Mouse (Mus musculus) intestine, embryonic 15.5 days (tissue): Measurements from ENCODE around the gene Wee1. TPM values are rescaled to one million over a fixed set of nuclear protein-coding genes. Genes with fewer than 3 reads are reported as not detected.
"Not testable (repeated sequence)": the region's sequence is repeated elsewhere in the genome, so short reads cannot be mapped to it uniquely, and the experiment has no call there.

Experiments
- ATAC-seq: fragments of 200-750 bp; cut with Nextera tagmentation; 2 replicates; pipeline ENCODE4 v1.8.0; 2017; ENCODE audit warnings: moderate TSS enrichment, moderate library complexity
- H3K27ac ChIP-seq: fragments of 300-500 bp; sonication (generic); 2 replicates; pipeline ENCODE4 v1.5.1; 2015; ENCODE audit warnings: mild to moderate bottlenecking, inconsistent platforms
- H3K27me3 ChIP-seq: fragments of 300-500 bp; sonication (generic); replicated peaks from 2 replicates; pipeline ENCODE4 v1.6.1; 2015; ENCODE audit warnings: inconsistent platforms
- H3K36me3 ChIP-seq: fragments of 300-500 bp; sonication (generic); 2 replicates; pipeline ENCODE4 v1.6.1; 2015; ENCODE audit warnings: inconsistent platforms
- H3K4me1 ChIP-seq: fragments of 300-500 bp; sonication (generic); replicated peaks from 2 replicates; pipeline ENCODE4 v1.6.1; 2015; ENCODE audit warnings: inconsistent platforms
- H3K4me2 ChIP-seq: fragments of 300-500 bp; sonication (generic); replicated peaks from 2 replicates; pipeline ENCODE4 v1.6.1; 2015; ENCODE audit warnings: mild to moderate bottlenecking, inconsistent platforms
- H3K4me3 ChIP-seq: fragments of 300-500 bp; sonication (generic); replicated peaks from 2 replicates; pipeline ENCODE4 v1.5.1; 2015; ENCODE audit warnings: inconsistent platforms
- H3K9ac ChIP-seq: fragments of 300-500 bp; sonication (generic); 2 replicates; pipeline ENCODE4 v1.6.1; 2015; ENCODE audit warnings: inconsistent platforms
- H3K9me3 ChIP-seq: fragments of 300-500 bp; sonication (generic); 2 replicates; pipeline ENCODE4 v1.6.1; 2016; ENCODE audit warnings: inconsistent platforms
- WGBS: fragments of 180-500 bp; shearing (Covaris S2); methylation state at CpG from one replicate; pipeline ENCODE4 v1.1.7; 2015; 5-methylcytosine and 5-hydroxymethylcytosine counted together
- polyA plus RNA-seq: library from polyadenylated mRNA; unstranded; fragments of >200 nt; fragmentation: Nextera tagmentation; extraction: Ambion mirVana; gene quantifications from 2 replicates; pipeline ENCODE4 v1.2.1, GENCODE M21; 2015

The Wee1 gene
- polyA plus RNA-seq, 1 experiment from 2014 or later = 31.1 TPM

GRCm38 (mm10) chr7:110128566-110128965 lies 6.7 kb downstream of the Wee1 start:
- H3K4me1 ChIP-seq = peaks cover 6% of the 10 kb centered on the region; the same call in 1 of the 2 replicates
- H3K9me3 ChIP-seq = no peaks in the 10 kb centered on the region
- no peak overlapping the region for H3K4me2 ChIP-seq
- no peaks in the 10 kb centered on the region for H3K27me3 ChIP-seq
- no peak overlapping the region for H3K4me3 ChIP-seq
- H3K9ac ChIP-seq = no peak overlapping the region
- ATAC-seq = no peak
- H3K36me3 ChIP-seq = peaks cover 11% of the 10 kb centered on the region; the same call in 1 of the 2 replicates
- no peak overlapping the region for H3K27ac ChIP-seq
- WGBS = 79% methylated on average over 2 of the region's 2 CpGs

- 81% methylated on average over 2 of the region's 2 CpGs for WGBS
- H3K9ac ChIP-seq, ATAC-seq, H3K27me3 ChIP-seq, H3K9me3 ChIP-seq, H3K27ac ChIP-seq, H3K4me3 ChIP-seq, H3K4me1 ChIP-seq, H3K4me2 ChIP-seq: not testable (repeated sequence)
- H3K36me3 ChIP-seq = peaks cover 23% of the 10 kb centered on the region
Observed at GRCm38 (mm10) chr7:110132272-110132671, 10.4 kb downstream of the Wee1 start.

- H3K9me3 ChIP-seq = no peaks in the 10 kb centered on the region
- 90% methylated on average over 5 of the region's 5 CpGs for WGBS
- no peaks in the 10 kb centered on the region for H3K4me1 ChIP-seq
- peaks cover 35% of the 10 kb centered on the region for H3K36me3 ChIP-seq
- H3K4me3 ChIP-seq = no peak overlapping the region
- no peak overlapping the region for H3K4me2 ChIP-seq
- H3K27ac ChIP-seq = no peak overlapping the region
- no peak for ATAC-seq
- H3K27me3 ChIP-seq = no peaks in the 10 kb centered on the region
- H3K9ac ChIP-seq = no peak overlapping the region
Observed at GRCm38 (mm10) chr7:110133988-110134387, 12.1 kb downstream of the Wee1 start.

- no peaks in the 10 kb centered on the region for H3K9me3 ChIP-seq
- no peaks in the 10 kb centered on the region for H3K4me1 ChIP-seq
- peaks cover 55% of the 10 kb centered on the region for H3K36me3 ChIP-seq
- no peaks in the 10 kb centered on the region for H3K27me3 ChIP-seq
- no peak overlapping the region for H3K9ac ChIP-seq
- no peak overlapping the region for H3K4me2 ChIP-seq
- H3K4me3 ChIP-seq = no peak overlapping the region
- no peak overlapping the region for H3K27ac ChIP-seq
- 85% methylated on average over 2 of the region's 2 CpGs for WGBS
- ATAC-seq = no peak
Observed at GRCm38 (mm10) chr7:110138538-110138937, 16.7 kb downstream of the Wee1 start.

GRCm38 (mm10) chr7:110143863-110144262 lies 22.0 kb downstream of the Wee1 start:
- Histone ChIP-seq H3K36me3 (peaks cover 32% of the 10 kb centered on the region), H3K9ac (no peak overlapping the region), H3K27me3 (no peaks in the 10 kb centered on the region), H3K9me3 (no peaks in the 10 kb centered on the region), H3K4me2 (no peak overlapping the region), H3K27ac (no peak overlapping the region), H3K4me1 (no peaks in the 10 kb centered on the region), H3K4me3 (no peak overlapping the region)
- ATAC-seq = no peak
- WGBS = 90% methylated on average over 1 of the region's 1 CpGs

GRCm38 (mm10) chr7:110152891-110153290 lies 31.0 kb downstream of the Wee1 start:
- Histone ChIP-seq H3K27me3 (no peaks in the 10 kb centered on the region), H3K4me3 (no peak overlapping the region), H3K27ac (no peak overlapping the region), H3K36me3 (no peaks in the 10 kb centered on the region), H3K4me1 (peaks cover 15% of the 10 kb centered on the region), H3K9me3 (no peaks in the 10 kb centered on the region), H3K9ac (no peak overlapping the region), H3K4me2 (no peak overlapping the region)
- 87% methylated on average over 5 of the region's 5 CpGs for WGBS
- ATAC-seq = no peak

GRCm38 (mm10) chr7:110156712-110157260 lies 34.9 kb downstream of the Wee1 start:
- Histone ChIP-seq H3K9ac (no peak overlapping the region), H3K36me3 (no peaks in the 10 kb centered on the region), H3K27ac (peak overlapping the region; percentile 51; the same call in 1 of the 2 replicates), H3K4me1 (peaks cover 16% of the 10 kb centered on the region), H3K4me3 (no peak overlapping the region), H3K27me3 (no peaks in the 10 kb centered on the region), H3K4me2 (peak overlapping the region; percentile 15), H3K9me3 (no peaks in the 10 kb centered on the region)
- ATAC-seq = peak; percentile 61
- 40% methylated on average over 4 of the region's 4 CpGs for WGBS

- peak; percentile 80 for ATAC-seq
- Histone ChIP-seq H3K36me3 (no peaks in the 10 kb centered on the region), H3K9ac (no peak overlapping the region), H3K4me1 (peaks cover 16% of the 10 kb centered on the region), H3K4me2 (peak overlapping the region; percentile 15), H3K9me3 (no peaks in the 10 kb centered on the region), H3K4me3 (no peak overlapping the region), H3K27me3 (no peaks in the 10 kb centered on the region), H3K27ac (peak overlapping the region; percentile 51)
- WGBS = 30% methylated on average over 7 of the region's 7 CpGs
Observed at GRCm38 (mm10) chr7:110157261-110157910, 35.5 kb downstream of the Wee1 start.

GRCm38 (mm10) chr7:110158073-110158472 lies 36.2 kb downstream of the Wee1 start:
- Histone ChIP-seq H3K4me3 (no peak overlapping the region), H3K4me1 (peaks cover 16% of the 10 kb centered on the region), H3K27me3 (no peaks in the 10 kb centered on the region), H3K4me2 (no peak overlapping the region), H3K9me3 (no peaks in the 10 kb centered on the region), H3K36me3 (no peaks in the 10 kb centered on the region), H3K27ac (peak overlapping the region; percentile 5; the same call in 1 of the 2 replicates), H3K9ac (no peak overlapping the region)
- ATAC-seq = no peak
- 71% methylated on average over 3 of the region's 3 CpGs for whole genome bisulfite sequencing

GRCm38 (mm10) chr7:110160109-110160508 lies 38.3 kb downstream of the Wee1 start:
- H3K9ac ChIP-seq, H3K4me2 ChIP-seq, H3K36me3 ChIP-seq, ATAC-seq, H3K4me3 ChIP-seq, H3K27me3 ChIP-seq, H3K9me3 ChIP-seq, H3K27ac ChIP-seq: not testable (repeated sequence)
- peaks cover 16% of the 10 kb centered on the region for H3K4me1 ChIP-seq

GRCm38 (mm10) chr7:110160601-110161000 lies 38.8 kb downstream of the Wee1 start:
- Histone ChIP-seq H3K4me1 (peaks cover 16% of the 10 kb centered on the region), H3K9me3 (no peaks in the 10 kb centered on the region), H3K27ac (no peak overlapping the region), H3K36me3 (no peaks in the 10 kb centered on the region), H3K9ac (no peak overlapping the region), H3K4me2 (no peak overlapping the region), H3K27me3 (no peaks in the 10 kb centered on the region), H3K4me3 (no peak overlapping the region)
- ATAC-seq = no peak

- Histone ChIP-seq H3K27me3 (no peaks in the 10 kb centered on the region), H3K4me2 (no peak overlapping the region), H3K4me1 (no peaks in the 10 kb centered on the region), H3K9ac (no peak overlapping the region), H3K27ac (no peak overlapping the region), H3K9me3 (no peaks in the 10 kb centered on the region), H3K4me3 (no peak overlapping the region), H3K36me3 (no peaks in the 10 kb centered on the region)
- 97% methylated on average over 6 of the region's 6 CpGs for WGBS
- no peak for ATAC-seq
Observed at GRCm38 (mm10) chr7:110163024-110163423, 41.2 kb downstream of the Wee1 start.

- no peaks in the 10 kb centered on the region for H3K27me3 ChIP-seq
- H3K9me3 ChIP-seq = no peaks in the 10 kb centered on the region
- H3K9ac ChIP-seq = peak overlapping the region; percentile 61
- H3K27ac ChIP-seq = peak overlapping the region; percentile 97
- H3K4me1 ChIP-seq = no peaks in the 10 kb centered on the region
- no peaks in the 10 kb centered on the region for H3K36me3 ChIP-seq
- ATAC-seq = peak; percentile 82
- peak overlapping the region; percentile 88 for H3K4me2 ChIP-seq
- H3K4me3 ChIP-seq = peak overlapping the region; percentile 46
- under 1% methylated on average over 24 of the region's 24 CpGs for WGBS
Observed at GRCm38 (mm10) chr7:110164103-110164681, 42.3 kb downstream of the Wee1 start.
